ENCODE assay signal across 8 mouse cellular contexts in genomic region chr9:53301801-53302311, GRCm38 (mm10). TPM values are rescaled to one million over a fixed set of nuclear protein-coding genes. Genes with fewer than 3 reads are reported as not detected.
DNase-seq lines count a peak whose midpoint lies in the region; ATAC-seq and TF ChIP-seq lines count a peak whose summit lies in the region.

No protein-coding gene starts in this region.

- no peaks in the 10 kb centered on the region for H3K9me3 ChIP-seq in hindbrain, embryonic 15.5 days
- H3K9me3 ChIP-seq in liver, embryonic 12.5 days (replicated peaks) = no peaks in the 10 kb centered on the region

- H3K4me3 ChIP-seq in thymus, adult 2 months (ENCODE audit: control insufficient read depth, insufficient read depth, low read length) = peak overlapping the region; percentile 23
- peak overlapping the region; percentile 45 for H3K4me3 ChIP-seq in hindbrain, embryonic 15.5 days
- H3K4me3 ChIP-seq in liver, embryonic 12.5 days = peak overlapping the region; percentile 33

- no peaks in the 10 kb centered on the region for H3K36me3 ChIP-seq in thymus, adult 2 months (ENCODE audit: control insufficient read depth, insufficient read depth, low read length)
- H3K36me3 ChIP-seq in hindbrain, embryonic 15.5 days = no peaks in the 10 kb centered on the region
- H3K36me3 ChIP-seq in liver, embryonic 12.5 days = no peaks in the 10 kb centered on the region

- 32% methylated on average over 19 of the region's 19 CpGs for WGBS in thymus, adult 2 months
- WGBS in hindbrain, embryonic 15.5 days = 4% methylated on average over 19 of the region's 19 CpGs
- WGBS in liver, embryonic 12.5 days (ENCODE audit: insufficient replicate concordance) = 10% methylated on average over 19 of the region's 19 CpGs

- no peak for DNase-seq in thymus, adult 2 months
- no peak for DNase-seq in thymus, postnatal 0 days (ENCODE audit: low spot score)
- peak; percentile 39 to 45 for DNase-seq in cerebellum, postnatal 36 days
- DNase-seq in neural tube, embryonic 10.5 days (ENCODE audit: extremely low spot score, low spot score) = peak; percentile 19
- no peak for DNase-seq in layer of hippocampus, adult 11-12 months (ENCODE audit: low spot score)
- no peak for DNase-seq in layer of hippocampus, adult 9-11 months

- peaks cover 5% of the 10 kb centered on the region for H3K4me1 ChIP-seq in thymus, adult 2 months (replicated peaks; ENCODE audit: control insufficient read depth, insufficient read depth, low read length)
- peaks cover 12% of the 10 kb centered on the region for H3K4me1 ChIP-seq in hindbrain, embryonic 15.5 days (replicated peaks)
- H3K4me1 ChIP-seq in liver, embryonic 12.5 days = 0 out of 2 replicates have a peak, but pooled peaks cover 7% of the 10 kb centered on the region

- H3K4me2 ChIP-seq in hindbrain, embryonic 15.5 days = peak overlapping the region; percentile 98
- peak overlapping the region; percentile 59 for H3K4me2 ChIP-seq in liver, embryonic 12.5 days

- H3K9ac ChIP-seq in hindbrain, embryonic 15.5 days = peak overlapping the region; percentile 37
- no peak overlapping the region for H3K9ac ChIP-seq in liver, embryonic 12.5 days

- TF ChIP-seq CTCF in thymus, adult 2 months (IDR thresholded peaks at IDR 0.05; ENCODE audit: borderline replicate concordance, control insufficient read depth, extremely low read depth, insufficient read depth, low read length, poor library complexity) = no peak

- ATAC-seq in hindbrain, embryonic 15.5 days (ENCODE audit: low FRiP score, low read depth) = peak; percentile 42; the same call in 1 of the 2 replicates
- no peak for ATAC-seq in liver, embryonic 12.5 days

- H3K27me3 ChIP-seq in thymus, adult 2 months (ENCODE audit: control insufficient read depth, insufficient read depth, low read length) = no peaks in the 10 kb centered on the region
- peaks cover 9% of the 10 kb centered on the region; the same call in 1 of the 2 replicates for H3K27me3 ChIP-seq in hindbrain, embryonic 15.5 days
- peaks cover 21% of the 10 kb centered on the region for H3K27me3 ChIP-seq in liver, embryonic 12.5 days (replicated peaks)

- H3K27ac ChIP-seq in thymus, adult 2 months (ENCODE audit: control insufficient read depth, insufficient read depth, low read length) = no peak overlapping the region
- H3K27ac ChIP-seq in hindbrain, embryonic 15.5 days (replicated peaks) = no peak overlapping the region
- no peak overlapping the region for H3K27ac ChIP-seq in liver, embryonic 12.5 days

- TF ChIP-seq POLR2A in thymus, adult 2 months (IDR thresholded peaks at IDR 0.05; ENCODE audit: control insufficient read depth, extremely low read depth, insufficient read depth, low read length, poor library complexity) = no peak

RNA-seq across cellular contexts. Expression of gene Exph5, which starts 0.4 kb away (rescaled TPM):
- 0.27 and 0.47 TPM in 2 replicates for polyA plus RNA-seq in thymus, adult 2 months (2012; rRNA removed)
- 0.46 and 0.49 TPM in 2 replicates for polyA plus RNA-seq in thymus, postnatal 0 days (2015; fragmentation: Nextera tagmentation; extraction: Ambion mirVana)
- 0.34 and 0.35 TPM in 2 replicates for polyA plus RNA-seq in hindbrain, embryonic 15.5 days (2015; fragmentation: Nextera tagmentation; extraction: Ambion mirVana)
- polyA plus RNA-seq in liver, embryonic 12.5 days (2016; fragmentation: Nextera tagmentation; extraction: Ambion mirVana) = 0.23 and 0.46 TPM in 2 replicates

RNA-seq across cellular contexts. Expression of gene Ddx10, which starts 54.0 kb away (rescaled TPM):
- polyA plus RNA-seq in thymus, adult 2 months (2012; rRNA removed) = 3.3 and 3.7 TPM in 2 replicates
- polyA plus RNA-seq in thymus, postnatal 0 days (2015; fragmentation: Nextera tagmentation; extraction: Ambion mirVana) = 43.0 and 43.2 TPM in 2 replicates
- polyA plus RNA-seq in hindbrain, embryonic 15.5 days (2015; fragmentation: Nextera tagmentation; extraction: Ambion mirVana) = 22.8 and 24.1 TPM in 2 replicates
- polyA plus RNA-seq in liver, embryonic 12.5 days (2016; fragmentation: Nextera tagmentation; extraction: Ambion mirVana) = 24.3 and 24.6 TPM in 2 replicates

Comparison
In these comparisons a context has a peak if more than half of its experiments do, and no peak if none do; other contexts are left out.
1. DNase-seq: peak in cerebellum, postnatal 36 days (2 of 2) and neural tube, embryonic 10.5 days (single experiment); none in thymus, adult 2 months (single experiment), thymus, postnatal 0 days (single experiment), layer of hippocampus, adult 11-12 months (single experiment) and layer of hippocampus, adult 9-11 months (single experiment).
2. Peak in every context shown above with its lines, with median percentiles within 50 percentile points of each other: H3K4me3 ChIP-seq.